Mouse (Mus musculus) left cerebral cortex, adult 18-20 months (tissue): Measurements from ENCODE around the gene 4430402I18Rik. TPM values are rescaled to one million over a fixed set of nuclear protein-coding genes. Genes with fewer than 3 reads are reported as not detected.
A peak's percentile ranks its signal among the peaks of the same experiment; 100 is the strongest.

ENCODE experiments used
- DNase-seq, 2 experiments: peaks; one replicate each; pipeline ENCODE4 v3.0.0; 2021 to 2022; ENCODE audit warnings: low spot score in 2 of 2, mixed read lengths in 1 of 2
- total RNA-seq, 2 experiments: library from RNA; stranded (reverse); gene quantifications; 2 replicates each; pipeline ENCODE4 v1.2.3; 2021

Gene 4430402I18Rik
- total RNA-seq, 2 experiments from 2014 or later: 6.8 to 7.5 TPM

- no peak for DNase-seq
These were observed 1.6 kb upstream of the 4430402I18Rik start for GRCm38 (mm10) chr19:28969231-28969630.

GRCm38 (mm10) chr19:28968178-28968577 lies 578 bp upstream of the 4430402I18Rik start:
- no peak for DNase-seq

GRCm38 (mm10) chr19:28964552-28964903 lies 3.1 kb downstream of the 4430402I18Rik start:
- no peak for DNase-seq

DNA sequence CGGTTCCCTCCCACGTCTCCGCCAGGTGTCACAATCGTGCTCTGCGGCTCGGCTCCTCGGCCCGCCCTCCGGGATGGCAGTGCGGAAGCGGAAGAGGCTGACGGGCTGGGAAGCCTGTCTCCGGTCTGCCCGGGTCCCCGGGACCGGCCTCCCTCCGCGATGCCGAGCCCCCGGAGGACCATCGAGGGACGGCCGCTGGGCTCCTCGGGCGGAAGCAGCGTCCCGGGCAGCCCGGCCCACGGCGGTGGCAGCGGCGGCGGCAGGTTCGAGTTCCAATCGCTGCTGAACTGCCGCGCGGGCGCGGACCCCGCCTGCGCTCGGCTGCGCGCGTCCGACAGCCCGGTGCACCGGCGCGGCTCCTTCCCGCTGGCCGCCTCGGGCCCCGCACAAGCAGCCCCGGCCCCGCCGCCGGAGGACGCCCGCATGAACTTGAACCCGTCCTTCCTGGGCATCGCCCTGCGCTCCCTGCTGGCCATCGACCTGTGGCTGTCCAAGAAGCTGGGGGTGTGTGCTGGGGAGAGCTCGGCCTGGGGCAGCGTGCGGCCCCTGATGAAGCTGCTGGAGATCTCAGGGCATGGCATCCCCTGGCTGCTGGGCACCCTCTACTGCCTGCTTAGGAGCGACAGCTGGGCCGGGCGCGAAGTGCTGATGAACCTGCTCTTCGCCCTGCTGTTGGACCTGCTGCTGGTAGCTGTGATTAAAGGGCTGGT lies 3.6 kb downstream of the 4430402I18Rik start, which contains the start of gene Plpp6:
Plpp6 (plus strand) TSS at position 112 of the 710 bp plus-strand sequence.
- DNase-seq: peak; percentile 78 to 84

GRCm38 (mm10) chr19:28963513-28963841 lies 4.1 kb downstream of the 4430402I18Rik start:
- no peak for DNase-seq

DNA sequence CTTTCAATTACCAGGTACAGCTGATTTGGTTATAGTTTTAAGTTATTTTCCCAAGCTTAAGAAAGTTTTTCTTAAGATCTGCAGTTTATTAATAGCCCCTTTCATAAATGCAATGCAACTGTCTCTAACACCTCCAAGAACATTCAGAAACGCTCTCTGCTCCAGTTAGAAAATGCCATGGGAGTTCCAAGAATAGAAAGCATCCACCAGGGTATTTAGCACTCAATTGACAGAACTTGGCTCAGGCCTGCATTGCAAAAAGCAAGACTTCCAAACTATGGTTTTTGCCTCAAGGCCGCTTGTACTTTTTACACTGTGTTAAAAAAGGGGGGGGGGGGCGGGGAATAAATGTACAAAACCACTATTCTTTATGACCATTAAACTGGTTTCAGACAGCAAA lies 4.5 kb downstream of the 4430402I18Rik start:
- peak in 1 of 2 experiments; percentile 41 for DNase-seq

DNA sequence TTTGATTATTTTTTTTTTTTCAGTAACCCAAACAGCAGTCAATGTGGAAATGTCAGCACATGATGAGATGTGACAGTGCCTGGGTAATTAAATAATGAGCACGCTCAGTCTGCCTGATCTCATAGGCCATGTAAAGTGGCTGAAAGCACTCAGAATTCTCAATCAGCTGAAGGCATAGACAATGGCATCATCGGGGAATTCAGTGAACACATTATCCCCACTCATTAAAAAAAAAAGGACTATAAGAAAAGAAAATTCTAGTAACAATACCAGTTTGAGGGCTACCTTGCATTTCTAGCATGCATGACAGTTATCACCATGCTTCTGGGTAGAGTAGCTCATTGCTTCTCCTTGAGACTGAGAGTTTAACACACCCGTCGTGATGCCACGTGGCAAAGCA lies 16.3 kb downstream of the 4430402I18Rik start:
- no peak for DNase-seq

- no peak for DNase-seq
These were observed 20.3 kb downstream of the 4430402I18Rik start for GRCm38 (mm10) chr19:28947311-28947710.

GRCm38 (mm10) chr19:28946782-28947181 lies 20.8 kb downstream of the 4430402I18Rik start:
- DNase-seq: peak in 1 of 2 experiments; percentile 19

GRCm38 (mm10) chr19:28941271-28941670 lies 26.3 kb downstream of the 4430402I18Rik start:
- no peak for DNase-seq

DNA sequence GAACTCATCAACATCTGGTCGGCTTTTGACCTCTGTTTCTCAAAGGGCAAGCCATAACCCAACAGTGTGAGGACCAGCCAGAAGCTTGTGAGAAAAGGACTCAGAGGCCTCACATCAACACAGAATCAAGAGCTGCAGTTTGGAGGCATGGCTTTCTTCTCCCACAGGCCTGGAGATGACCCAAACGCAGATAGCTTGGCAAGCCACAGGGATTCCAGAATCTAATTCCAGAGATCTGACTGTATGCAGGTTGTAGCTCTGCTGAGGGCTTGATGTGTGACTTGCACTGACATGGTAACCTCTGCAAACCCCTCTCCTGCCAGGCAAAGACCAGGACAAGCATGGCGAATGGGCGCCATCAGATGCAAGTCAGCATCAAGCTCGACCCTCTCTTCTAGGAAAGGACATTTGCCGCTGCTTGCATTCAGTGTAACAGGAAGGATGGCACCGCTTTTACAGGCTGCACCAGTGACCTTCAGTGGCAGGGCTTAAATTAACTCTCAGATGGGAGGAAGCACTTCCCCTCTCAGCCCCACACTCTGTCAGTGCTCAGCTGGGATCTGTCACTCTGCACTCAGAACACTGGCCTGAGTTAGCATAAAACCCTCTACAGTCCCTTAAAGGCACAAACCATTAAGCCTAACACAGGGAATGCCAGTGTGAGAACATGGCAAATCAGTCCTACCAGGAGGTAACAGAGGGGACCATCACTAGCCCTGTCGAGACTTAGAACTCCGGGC lies 27.3 kb downstream of the 4430402I18Rik start:
- no peak for DNase-seq

- no peak for DNase-seq
These were observed 32.7 kb downstream of the 4430402I18Rik start for GRCm38 (mm10) chr19:28934897-28935296.

DNA sequence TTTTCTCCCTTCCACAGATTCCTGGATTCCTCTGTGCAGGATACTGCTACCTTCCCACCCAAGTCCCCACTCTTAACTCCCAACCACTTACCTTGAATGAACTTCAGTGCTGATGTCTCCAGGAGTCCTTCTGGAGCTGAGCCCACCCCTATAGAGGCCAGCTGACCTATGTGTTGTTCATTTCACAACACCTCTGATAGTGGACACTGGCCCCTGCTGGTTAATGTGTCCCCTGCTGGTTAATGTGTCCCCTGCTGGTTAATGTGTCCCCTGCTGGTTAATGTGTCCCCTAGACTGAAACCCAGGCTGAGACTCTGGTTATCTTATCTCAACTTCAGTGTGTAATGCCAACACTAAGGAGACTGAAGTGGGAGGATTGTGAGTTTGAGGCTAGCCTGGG lies 38.6 kb downstream of the 4430402I18Rik start:
- DNase-seq: no peak

DNA sequence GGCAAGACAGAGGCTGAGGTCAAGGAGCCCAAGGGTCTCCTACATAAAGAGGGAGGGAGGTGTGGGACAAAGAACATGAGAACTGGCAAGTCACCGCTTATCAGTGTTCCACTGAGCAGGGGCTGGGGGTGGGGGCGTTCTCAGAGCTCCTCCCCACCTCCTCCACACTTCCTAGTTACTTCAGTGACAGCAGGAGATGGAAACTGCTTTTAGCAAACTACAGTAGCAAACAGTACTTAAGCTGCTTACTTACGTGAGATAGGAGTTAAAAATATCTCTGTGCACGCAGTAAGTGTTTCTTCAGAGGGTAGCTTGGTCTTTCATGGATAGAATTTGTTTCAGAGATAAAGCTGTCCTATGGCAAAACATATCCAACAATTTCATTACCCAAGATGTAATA lies 40.2 kb downstream of the 4430402I18Rik start:
- peak in 1 of 2 experiments; percentile 32 for DNase-seq

DNA sequence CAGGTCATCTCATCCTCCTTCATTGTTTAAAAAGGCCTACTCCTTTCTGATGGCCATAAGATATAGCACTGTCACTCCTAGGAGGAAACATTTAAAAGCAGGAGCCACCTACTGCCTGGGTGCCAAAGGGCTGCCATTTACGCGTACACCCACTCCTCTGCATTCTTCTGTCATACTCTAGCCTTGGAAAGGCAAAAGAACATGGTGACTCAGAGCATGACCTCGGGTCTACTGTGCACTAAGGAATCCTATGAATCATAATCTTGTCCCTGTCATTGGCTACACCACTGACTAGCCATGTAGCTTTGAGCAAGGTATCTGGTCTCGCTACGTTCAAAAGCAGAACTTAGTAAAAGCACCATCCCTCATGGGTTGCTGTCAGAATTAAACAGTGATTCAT lies 41.2 kb downstream of the 4430402I18Rik start:
- no peak for DNase-seq

GRCm38 (mm10) chr19:28917839-28918238 lies 49.8 kb downstream of the 4430402I18Rik start:
- no peak for DNase-seq

DNA sequence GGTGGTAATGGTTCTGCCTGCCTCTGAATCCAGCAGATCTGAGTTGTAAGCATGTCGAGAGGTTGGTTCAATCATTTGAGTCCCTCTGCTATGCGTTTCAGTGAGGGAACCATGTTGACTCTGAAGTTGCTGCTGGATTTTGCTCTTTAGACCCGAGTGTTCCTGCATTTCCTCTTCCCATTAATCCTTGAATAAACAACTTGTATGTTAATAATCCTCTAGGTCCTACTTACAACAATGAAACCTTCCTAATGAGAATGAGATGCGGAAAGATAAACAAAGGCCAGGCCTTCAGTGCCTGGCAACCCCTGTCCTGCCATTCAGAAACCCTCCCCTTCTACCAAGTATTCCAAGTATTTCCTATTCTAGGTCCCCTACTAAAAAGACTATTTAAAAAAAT lies 51.1 kb downstream of the 4430402I18Rik start:
- no peak for DNase-seq

DNA sequence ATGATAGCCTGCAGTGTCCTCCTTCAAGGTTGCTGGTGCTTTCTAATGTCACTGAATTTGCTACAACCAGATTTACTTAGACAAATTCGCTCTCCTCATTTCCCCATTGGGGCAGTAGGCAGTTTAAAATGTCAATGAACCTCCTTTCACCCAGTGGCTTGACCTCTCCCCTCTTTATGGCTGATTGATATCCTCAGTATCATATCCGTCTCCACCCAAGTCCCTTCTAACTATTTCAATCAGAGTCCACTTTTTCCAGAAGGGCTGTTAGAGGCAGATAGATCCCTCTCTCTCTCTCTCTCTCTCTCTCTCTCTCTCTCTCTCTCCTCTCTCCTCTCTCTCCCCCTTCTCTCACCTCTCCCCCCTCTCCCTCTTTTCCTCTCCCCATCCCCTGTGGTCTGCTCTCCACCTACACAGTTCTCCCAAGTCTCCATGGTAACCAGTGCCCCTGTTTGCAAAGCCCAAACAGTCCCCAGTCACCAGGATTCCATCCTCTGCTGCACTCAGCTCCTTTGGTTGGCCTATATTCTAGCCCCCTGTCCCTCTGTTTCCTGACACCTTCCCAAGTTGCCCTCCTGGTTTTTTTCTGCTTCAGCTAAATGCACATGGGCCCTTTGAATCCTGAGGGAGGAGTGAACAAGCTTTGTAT lies 51.9 kb downstream of the 4430402I18Rik start:
- DNase-seq: no peak

GRCm38 (mm10) chr19:28914598-28914997 lies 53.0 kb downstream of the 4430402I18Rik start:
- DNase-seq: no peak

GRCm38 (mm10) chr19:28908693-28909092 lies 58.9 kb downstream of the 4430402I18Rik start:
- peak; percentile 55 to 57 for DNase-seq

DNA sequence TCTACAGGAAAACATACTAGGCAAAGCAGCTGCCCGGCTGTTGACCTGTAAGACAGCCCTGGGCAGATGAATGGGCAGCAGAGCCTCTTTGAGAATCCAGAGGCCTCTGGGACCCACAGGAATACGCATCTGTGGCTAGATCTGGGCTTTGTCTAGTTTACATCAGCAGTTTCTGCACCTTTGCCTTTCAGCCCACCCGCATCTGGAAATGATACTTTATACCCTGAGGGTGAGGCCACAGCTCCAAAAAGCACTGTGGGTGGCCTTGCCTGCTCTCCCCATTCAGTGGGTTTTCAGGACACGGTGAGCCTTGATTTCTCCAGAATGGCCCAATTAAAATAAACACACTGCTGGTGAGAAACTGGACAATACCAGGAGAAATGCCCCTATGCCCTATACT lies 59.4 kb downstream of the 4430402I18Rik start:
- DNase-seq: no peak

- no peak for DNase-seq
These were observed 64.0 kb downstream of the 4430402I18Rik start for GRCm38 (mm10) chr19:28903536-28904119.
